Mouse (Mus musculus) limb, embryonic 11.5 days (tissue): Measurements from ENCODE around the gene Olfr1276. TPM values are rescaled to one million over a fixed set of nuclear protein-coding genes. Genes with fewer than 3 reads are reported as not detected.

Experiments
- ATAC-seq: fragments of 200-750 bp; cut with Nextera tagmentation; 2 replicates; pipeline ENCODE4 v1.8.0; 2017; ENCODE audit warnings: low read depth; ENCODE audit not compliant: insufficient number of reproducible peaks, low FRiP score, low TSS enrichment
- DNase-seq: peaks from one replicate; pipeline ENCODE4 v3.0.0-alpha.2; 2015; ENCODE audit warnings: low spot score
- H3K27ac ChIP-seq: fragments of 300-500 bp; sonication (generic); replicated peaks from 2 replicates; pipeline ENCODE4 v1.5.1; 2014; ENCODE audit warnings: low read depth, mild to moderate bottlenecking, low read length
- H3K27me3 ChIP-seq: fragments of 300-500 bp; sonication (generic); 2 replicates; pipeline ENCODE4 v1.6.1; 2014; ENCODE audit warnings: mild to moderate bottlenecking, low read length, mixed read lengths; ENCODE audit not compliant: control insufficient read depth, insufficient read depth
- H3K36me3 ChIP-seq: fragments of 300-500 bp; sonication (generic); 2 replicates; pipeline ENCODE4 v1.6.1; 2014; ENCODE audit warnings: mild to moderate bottlenecking, low read length, moderate library complexity, mixed read lengths; ENCODE audit not compliant: control insufficient read depth, insufficient read depth
- H3K4me1 ChIP-seq: fragments of 300-500 bp; sonication (generic); 2 replicates; pipeline ENCODE4 v1.6.1; 2014; ENCODE audit warnings: low read length, mixed read lengths; ENCODE audit not compliant: control insufficient read depth, insufficient read depth
- H3K4me2 ChIP-seq: fragments of 300-500 bp; sonication (generic); 2 replicates; pipeline ENCODE4 v1.6.1; 2014; ENCODE audit warnings: low read depth, mild to moderate bottlenecking, moderate library complexity; ENCODE audit not compliant: severe bottlenecking
- H3K4me3 ChIP-seq: fragments of 300-500 bp; sonication (generic); 2 replicates; pipeline ENCODE4 v1.5.1; 2014; ENCODE audit warnings: low read depth, low read length
- H3K9ac ChIP-seq: fragments of 300-500 bp; sonication (generic); 2 replicates; pipeline ENCODE4 v1.6.1; 2014; ENCODE audit warnings: mild to moderate bottlenecking, low read length
- H3K9me3 ChIP-seq: fragments of 300-500 bp; sonication (generic); 2 replicates; pipeline ENCODE4 v1.6.1; 2016; ENCODE audit warnings: low read length; ENCODE audit not compliant: control insufficient read depth
- WGBS: fragments of 180-500 bp; shearing (Covaris S2); extraction: QIAGEN DNeasy Blood & Tissue Kit; methylation state at CpG from one replicate; pipeline ENCODE4 v1.1.7; 2014; 5-methylcytosine and 5-hydroxymethylcytosine counted together
- polyA plus RNA-seq: library from polyadenylated mRNA; unstranded; fragments of >200 nt; fragmentation: Nextera tagmentation; extraction: Ambion mirVana; gene quantifications from 2 replicates; pipeline ENCODE4 v1.2.1, GENCODE M21; 2014

Gene Olfr1276
- polyA plus RNA-seq, result not detected in 2 replicates

DNA sequence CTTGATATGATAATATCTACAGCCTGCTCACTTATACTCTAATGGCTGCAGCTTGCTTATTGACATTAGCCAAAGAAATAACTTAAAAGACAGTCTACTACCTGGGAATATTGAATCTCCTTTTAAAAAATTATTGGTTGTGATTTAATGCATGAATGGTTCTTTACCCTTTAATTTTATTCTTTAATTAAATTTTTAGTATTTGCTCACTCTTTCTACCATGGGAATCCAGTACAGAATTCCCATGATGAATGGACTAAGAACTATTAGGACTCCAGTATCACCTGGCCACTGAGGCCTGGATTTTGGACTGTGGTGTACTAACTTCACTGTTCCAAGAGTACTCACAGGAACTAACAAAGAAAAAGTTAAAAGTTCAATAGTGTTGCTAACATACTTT, at the start of gene Olfr1276:
Gene Olfr1276, plus strand, starts transcription at position 301 of the 400 bp plus-strand sequence.
- no peaks in the 10 kb centered on the region for H3K9me3 ChIP-seq
- no peak within 1 kb of the TSS for H3K27ac ChIP-seq
- ATAC-seq (no peak), DNase-seq (no peak)
- no peaks in the 10 kb centered on the region for H3K27me3 ChIP-seq
- H3K4me3 ChIP-seq, result no peak within 1 kb of the TSS
- no peak within 1 kb of the TSS for H3K9ac ChIP-seq
- H3K4me2 ChIP-seq, result no peak within 1 kb of the TSS
- H3K36me3 ChIP-seq, result no peaks in the 10 kb centered on the region
- H3K4me1 ChIP-seq, result no peaks in the 10 kb centered on the region

DNA sequence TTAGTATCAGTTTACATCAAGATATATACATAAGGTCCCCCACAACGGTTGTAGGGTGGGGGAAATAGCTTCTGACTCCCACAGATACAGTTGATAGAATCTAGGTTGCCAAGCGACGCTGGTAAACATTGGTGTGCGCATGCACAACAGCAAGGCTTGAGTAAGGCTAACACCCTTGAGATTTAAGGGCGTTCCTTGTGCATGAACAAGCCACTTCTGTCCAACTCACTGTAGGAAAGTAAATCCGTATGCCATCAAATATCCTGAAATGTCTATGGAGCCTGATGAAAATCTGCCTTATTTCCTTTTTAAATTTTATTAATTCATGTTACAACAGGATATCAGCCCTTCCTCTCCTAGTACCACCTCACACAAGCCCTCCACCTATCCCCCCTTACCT, 24.8 kb upstream of the Olfr1276 start, which contains the start of gene 4930430A15Rik:
Gene 4930430A15Rik, minus strand, starts transcription at position 101 of the 400 bp plus-strand sequence.
- no peak within 1 kb of the TSS for H3K9ac ChIP-seq
- H3K4me1 ChIP-seq, result no peaks in the 10 kb centered on the region
- ATAC-seq (no peak), DNase-seq (no peak)
- no peak within 1 kb of the TSS for H3K4me3 ChIP-seq
- H3K9me3 ChIP-seq, result no peaks in the 10 kb centered on the region
- 86% methylated on average over 6 of the region's 6 CpGs for WGBS
- H3K27ac ChIP-seq, result no peak within 1 kb of the TSS
- H3K27me3 ChIP-seq, result no peaks in the 10 kb centered on the region
- no peaks in the 10 kb centered on the region for H3K36me3 ChIP-seq
- no peak within 1 kb of the TSS for H3K4me2 ChIP-seq

DNA sequence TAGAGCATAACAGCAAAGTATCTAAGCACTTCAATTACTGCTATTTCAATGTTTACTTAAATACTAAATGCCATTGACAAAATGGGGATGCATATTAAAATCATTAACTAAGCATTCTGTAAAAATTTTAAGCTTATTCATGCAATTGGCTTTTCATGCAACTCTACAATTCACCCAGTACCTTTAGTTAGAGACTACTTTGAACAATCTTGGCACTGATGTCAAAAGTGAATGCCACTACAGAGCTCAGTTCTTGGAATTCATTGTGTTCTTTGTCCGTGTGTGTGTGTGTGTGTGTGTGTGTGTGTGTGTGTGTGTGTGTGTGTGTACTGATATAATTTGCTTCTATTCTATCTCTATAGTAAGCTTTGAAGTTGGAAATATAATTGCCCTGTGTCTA, 19.1 kb upstream of the Olfr1276 start, which contains the start of gene Olfr1275:
Gene Olfr1275, minus strand, starts transcription at position 101 of the 400 bp plus-strand sequence.
- no peaks in the 10 kb centered on the region for H3K4me1 ChIP-seq
- no peak within 1 kb of the TSS for H3K4me3 ChIP-seq
- no peak within 1 kb of the TSS for H3K4me2 ChIP-seq
- no peak within 1 kb of the TSS for H3K9ac ChIP-seq
- no peaks in the 10 kb centered on the region for H3K27me3 ChIP-seq
- 83% methylated on average over 1 of the region's 1 CpGs for WGBS
- no peaks in the 10 kb centered on the region for H3K9me3 ChIP-seq
- no peak within 1 kb of the TSS for H3K27ac ChIP-seq
- no peaks in the 10 kb centered on the region for H3K36me3 ChIP-seq
- ATAC-seq, result no peak
- no peak for DNase-seq

DNA sequence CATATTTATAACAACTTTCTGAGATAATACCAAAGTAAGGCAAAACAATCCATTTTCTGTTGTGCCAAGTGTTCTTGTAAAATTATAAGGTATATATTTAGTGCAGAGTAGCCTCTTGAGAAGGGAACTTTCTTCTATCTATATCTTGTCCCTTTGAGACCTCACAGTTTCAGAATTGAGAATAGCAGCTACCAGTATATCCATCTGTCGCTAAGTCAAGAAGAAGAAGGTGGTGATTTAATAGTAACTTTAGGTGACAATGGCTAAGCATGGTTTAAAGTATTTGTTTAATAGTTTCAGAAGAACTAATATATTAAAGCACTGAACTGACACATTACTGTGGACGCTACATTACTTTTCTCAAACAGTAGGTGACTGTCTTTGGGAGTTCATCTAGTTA, 19.7 kb downstream of the Olfr1276 start, which contains the start of gene Olfr1277:
Gene Olfr1277, minus strand, starts transcription at position 101 of the 400 bp plus-strand sequence.
- no peaks in the 10 kb centered on the region for H3K36me3 ChIP-seq
- no peak within 1 kb of the TSS for H3K9ac ChIP-seq
- no peaks in the 10 kb centered on the region for H3K9me3 ChIP-seq
- H3K4me3 ChIP-seq, result no peak within 1 kb of the TSS
- H3K27ac ChIP-seq, result no peak within 1 kb of the TSS
- DNase-seq (no peak), ATAC-seq (no peak)
- no peaks in the 10 kb centered on the region for H3K27me3 ChIP-seq
- WGBS, result 81% methylated on average over 2 of the region's 2 CpGs
- no peaks in the 10 kb centered on the region for H3K4me1 ChIP-seq
- H3K4me2 ChIP-seq, result no peak within 1 kb of the TSS

DNA sequence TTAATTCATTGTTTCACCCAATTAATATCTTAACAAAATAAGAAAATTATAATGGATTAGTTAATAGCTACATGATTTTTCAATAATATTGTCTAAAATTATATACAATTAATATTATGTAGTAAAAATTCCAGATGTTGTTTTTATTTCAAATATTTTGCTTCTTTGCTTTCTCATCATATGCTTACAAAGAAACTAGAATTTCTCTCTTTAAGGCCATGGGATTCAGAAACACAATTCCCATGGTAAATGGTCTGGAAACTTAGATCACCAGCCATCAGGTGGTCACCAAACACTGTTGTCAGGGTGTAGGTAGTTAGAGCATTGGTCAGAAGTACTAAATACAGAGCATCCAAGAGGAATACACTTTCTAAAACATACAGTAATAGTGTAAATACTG, 35.5 kb downstream of the Olfr1276 start, which contains the start of gene Olfr1278:
Gene Olfr1278, plus strand, starts transcription at position 301 of the 400 bp plus-strand sequence.
- no peak within 1 kb of the TSS for H3K4me2 ChIP-seq
- H3K36me3 ChIP-seq, result no peaks in the 10 kb centered on the region
- H3K27ac ChIP-seq, result no peak within 1 kb of the TSS
- DNase-seq (no peak), ATAC-seq (no peak)
- no peaks in the 10 kb centered on the region for H3K9me3 ChIP-seq
- H3K27me3 ChIP-seq, result no peaks in the 10 kb centered on the region
- no peak within 1 kb of the TSS for H3K9ac ChIP-seq
- no peak within 1 kb of the TSS for H3K4me3 ChIP-seq
- no peaks in the 10 kb centered on the region for H3K4me1 ChIP-seq

DNA sequence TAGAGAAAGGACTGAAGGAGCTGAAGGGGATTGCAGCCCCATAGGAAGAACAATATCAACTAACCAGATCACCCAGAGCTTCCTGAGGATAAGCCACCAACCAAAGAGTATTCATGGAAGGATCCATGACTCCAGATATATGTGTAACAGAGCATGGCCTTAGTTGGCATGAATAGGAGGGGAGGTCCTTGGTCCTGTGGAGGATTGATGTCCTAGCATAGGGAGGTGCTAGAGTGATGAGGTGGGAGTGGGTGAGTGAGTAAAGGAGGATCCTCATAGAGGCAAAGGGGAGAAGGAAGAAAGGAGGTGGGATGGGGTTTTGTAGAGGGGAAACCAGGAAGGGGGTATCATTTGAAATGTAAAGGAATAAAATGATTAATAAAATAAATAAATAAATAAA, 44.2 kb downstream of the Olfr1276 start:
- Histone ChIP-seq H3K4me3 (no peak overlapping the region), H3K4me2 (no peak overlapping the region), H3K27ac (no peak overlapping the region), H3K9me3 (no peaks in the 10 kb centered on the region), H3K36me3 (no peaks in the 10 kb centered on the region), H3K9ac (no peak overlapping the region), H3K27me3 (no peaks in the 10 kb centered on the region), H3K4me1 (no peaks in the 10 kb centered on the region)
- ATAC-seq (no peak), DNase-seq (no peak)

DNA sequence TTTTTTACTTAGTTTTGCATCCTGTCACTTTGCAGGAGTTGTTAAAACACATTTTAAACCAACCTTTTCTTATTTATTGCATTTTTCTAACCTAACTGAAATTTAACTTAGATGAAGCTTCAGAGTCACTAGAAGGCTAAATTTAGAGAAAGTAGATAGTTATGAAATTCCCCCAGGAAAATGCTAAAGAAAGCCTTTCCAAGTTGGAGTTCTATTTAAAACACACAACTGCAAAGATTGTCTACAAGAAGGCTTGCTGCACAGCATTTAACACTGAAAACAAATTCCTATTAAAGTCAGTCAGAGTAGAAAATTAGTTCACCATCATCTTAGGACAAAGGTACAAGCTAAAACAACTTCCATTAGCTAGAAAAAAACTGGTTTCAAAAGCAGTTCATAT, 46.1 kb downstream of the Olfr1276 start, which contains the start of gene Olfr1279:
Gene Olfr1279, plus strand, starts transcription at position 262 of the 400 bp plus-strand sequence.
- Histone ChIP-seq H3K4me1 (no peaks in the 10 kb centered on the region), H3K9ac (no peak within 1 kb of the TSS), H3K9me3 (no peaks in the 10 kb centered on the region), H3K4me3 (no peak within 1 kb of the TSS), H3K27ac (no peak within 1 kb of the TSS), H3K4me2 (no peak within 1 kb of the TSS), H3K27me3 (no peaks in the 10 kb centered on the region), H3K36me3 (no peaks in the 10 kb centered on the region)
- ATAC-seq, result no peak
- no peak for DNase-seq

Other genes with a start within 250 kb of the Olfr1276 start
- not detected in 2 replicates for gene Gm13941, start 148.5 kb upstream of the Olfr1276 start, polyA plus RNA-seq
- gene Gm15130, start 101.6 kb upstream of the Olfr1276 start, polyA plus RNA-seq, result not detected in 2 replicates
- gene 4930430A15Rik, start 24.9 kb upstream of the Olfr1276 start, polyA plus RNA-seq, result not detected in 2 replicates
- not detected in 2 replicates for gene Olfr1275, start 19.2 kb upstream of the Olfr1276 start, polyA plus RNA-seq
- not detected in 2 replicates for gene Olfr1277, start 19.6 kb downstream of the Olfr1276 start, polyA plus RNA-seq
- not detected in 2 replicates for gene Olfr1278, start 35.6 kb downstream of the Olfr1276 start, polyA plus RNA-seq
- gene Olfr1279, start 46.1 kb downstream of the Olfr1276 start, polyA plus RNA-seq, result not detected in 2 replicates
- gene Olfr1280, start 59.5 kb downstream of the Olfr1276 start, polyA plus RNA-seq, result not detected in 2 replicates
- gene Olfr1281, start 72.0 kb downstream of the Olfr1276 start, polyA plus RNA-seq, result not detected in 2 replicates
- not detected in 2 replicates for gene Olfr1282, start 81.6 kb downstream of the Olfr1276 start, polyA plus RNA-seq
- gene Olfr1283, start 112.3 kb downstream of the Olfr1276 start, polyA plus RNA-seq, result not detected in 2 replicates
- gene Olfr1284, start 121.0 kb downstream of the Olfr1276 start, polyA plus RNA-seq, result not detected in 2 replicates
- not detected in 2 replicates for gene Olfr1286, start 168.6 kb downstream of the Olfr1276 start, polyA plus RNA-seq
- not detected in 2 replicates for gene Olfr1287, start 194.6 kb downstream of the Olfr1276 start, polyA plus RNA-seq
- not detected in 2 replicates for gene Olfr1288, start 219.6 kb downstream of the Olfr1276 start, polyA plus RNA-seq
- not detected in 2 replicates for gene Olfr1289, start 226.3 kb downstream of the Olfr1276 start, polyA plus RNA-seq
- gene Olfr1290, start 239.3 kb downstream of the Olfr1276 start, polyA plus RNA-seq, result not detected in 2 replicates
- gene Olfr1291-ps1, start 242.7 kb downstream of the Olfr1276 start, polyA plus RNA-seq, result not detected in 2 replicates